Mouse (Mus musculus) heart, embryonic 14.5 days (tissue): Measurements from ENCODE around the gene Padi2. TPM values are rescaled to one million over a fixed set of nuclear protein-coding genes. Genes with fewer than 3 reads are reported as not detected.

Experiments
- ATAC-seq: fragments of 200-750 bp; cut with Nextera tagmentation; 2 replicates; pipeline ENCODE4 v1.8.0; 2017; ENCODE audit warnings: low read depth, moderate TSS enrichment; ENCODE audit not compliant: insufficient number of reproducible peaks, insufficient read depth, low FRiP score
- H3K27ac ChIP-seq, 2 experiments: fragments of 200-500 bp in 1 of 2; fragments of 300-500 bp in 1 of 2; sonication (generic) in 1 of 2; replicated peaks in 1 of 2; 2 replicates each; pipeline ENCODE4 v1.5.1; 2012 to 2014; ENCODE audit warnings: low read depth in 2 of 2, low read length in 2 of 2, control low read depth in 1 of 2, mild to moderate bottlenecking in 1 of 2, mixed read lengths in 1 of 2; ENCODE audit not compliant: control insufficient read depth in 1 of 2, insufficient read depth in 1 of 2
- H3K27me3 ChIP-seq: fragments of 300-500 bp; sonication (generic); 2 replicates; pipeline ENCODE4 v1.6.1; 2014; ENCODE audit warnings: mild to moderate bottlenecking, low read length, control low read depth; ENCODE audit not compliant: control insufficient read depth, insufficient read depth
- H3K36me3 ChIP-seq: fragments of 300-500 bp; sonication (generic); 2 replicates; pipeline ENCODE4 v1.6.1; 2014; ENCODE audit warnings: mild to moderate bottlenecking, control low read depth, low read length, mixed read lengths; ENCODE audit not compliant: control insufficient read depth, insufficient read depth
- H3K4me1 ChIP-seq, 2 experiments: fragments of 200-500 bp in 1 of 2; fragments of 300-500 bp in 1 of 2; sonication (generic) in 1 of 2; 2 replicates each; pipeline ENCODE4 v1.6.1; 2012 to 2014; ENCODE audit warnings: low read length in 2 of 2, control low read depth in 1 of 2, mixed read lengths in 1 of 2; ENCODE audit not compliant: control insufficient read depth in 2 of 2, insufficient read depth in 2 of 2
- H3K4me2 ChIP-seq: fragments of 300-500 bp; sonication (generic); 2 replicates; pipeline ENCODE4 v1.6.1; 2014; ENCODE audit warnings: mild to moderate bottlenecking, low read length
- H3K4me3 ChIP-seq, 2 experiments: fragments of 200-500 bp in 1 of 2; fragments of 300-500 bp in 1 of 2; sonication (generic) in 1 of 2; 2 replicates each; pipeline ENCODE4 v1.5.1; 2012 to 2014; ENCODE audit warnings: low read length in 2 of 2, mild to moderate bottlenecking in 2 of 2, control low read depth in 1 of 2, low read depth in 1 of 2, moderate library complexity in 1 of 2; ENCODE audit not compliant: control insufficient read depth in 1 of 2, insufficient read depth in 1 of 2
- H3K9ac ChIP-seq: fragments of 300-500 bp; sonication (generic); 2 replicates; pipeline ENCODE4 v1.6.1; 2014; ENCODE audit warnings: mild to moderate bottlenecking, low read length
- H3K9me3 ChIP-seq: fragments of 300-500 bp; sonication (generic); 2 replicates; pipeline ENCODE4 v1.6.1; 2016; ENCODE audit warnings: low read length, control low read depth; ENCODE audit not compliant: control insufficient read depth
- WGBS: fragments of 180-500 bp; shearing (Covaris S2); extraction: QIAGEN DNeasy Blood & Tissue Kit; methylation state at CpG from one replicate; pipeline ENCODE4 v1.1.7; 2014; 5-methylcytosine and 5-hydroxymethylcytosine counted together
- polyA plus RNA-seq: library from polyadenylated mRNA; unstranded; fragments of >200 nt; fragmentation: Nextera tagmentation; extraction: Ambion mirVana; gene quantifications from 2 replicates; pipeline ENCODE4 v1.2.1, GENCODE M21; 2014

Padi2 gene
- 0.89 and 1.2 TPM in 2 replicates for polyA plus RNA-seq

- H3K27ac ChIP-seq = no peak within 1 kb of the TSS
- WGBS = 2% methylated on average over 37 of the region's 37 CpGs
- H3K4me2 ChIP-seq = peak within 1 kb of the TSS; percentile 76
- peaks cover 10 to 12% of the 10 kb centered on the region in 2 experiments for H3K4me1 ChIP-seq
- ATAC-seq = peak; percentile 43; the same call in 1 of the 2 replicates
- no peaks in the 10 kb centered on the region for H3K36me3 ChIP-seq
- peaks cover 42% of the 10 kb centered on the region for H3K27me3 ChIP-seq
- peak within 1 kb of the TSS; percentile 42 for H3K9ac ChIP-seq
- no peaks in the 10 kb centered on the region for H3K9me3 ChIP-seq
- peak within 1 kb of the TSS; percentile 41 to 50 for H3K4me3 ChIP-seq
Observed at GRCm38 (mm10) chr4:140906076-140906826, at the start of gene Padi2. TSS of gene Padi2 (plus strand) at chr4:140906344.

- H3K4me2 ChIP-seq = no peak overlapping the region
- no peak overlapping the region for H3K9ac ChIP-seq
- no peaks in the 10 kb centered on the region for H3K36me3 ChIP-seq
- no peak overlapping the region for H3K27ac ChIP-seq
- H3K9me3 ChIP-seq = 0 out of 2 replicates have a peak, but pooled peaks cover 2% of the 10 kb centered on the region
- 88% methylated on average over 5 of the region's 5 CpGs for WGBS
- H3K4me1 ChIP-seq = peaks cover 16 to 20% of the 10 kb centered on the region in 2 experiments
- ATAC-seq = no peak
- H3K4me3 ChIP-seq = no peak overlapping the region
- H3K27me3 ChIP-seq = peaks cover 10% of the 10 kb centered on the region; the same call in 1 of the 2 replicates
Observed at GRCm38 (mm10) chr4:140857041-140857440, 49.1 kb upstream of the Padi2 start.

GRCm38 (mm10) chr4:140857813-140858212 lies 48.3 kb upstream of the Padi2 start:
- no peak overlapping the region for H3K27ac ChIP-seq
- H3K4me2 ChIP-seq = no peak overlapping the region
- H3K9me3 ChIP-seq = 0 out of 2 replicates have a peak, but pooled peaks cover 2% of the 10 kb centered on the region
- no peak overlapping the region for H3K9ac ChIP-seq
- peaks cover 10% of the 10 kb centered on the region; the same call in 1 of the 2 replicates for H3K27me3 ChIP-seq
- H3K36me3 ChIP-seq = no peaks in the 10 kb centered on the region
- no peak for ATAC-seq
- peaks cover 16 to 20% of the 10 kb centered on the region in 2 experiments for H3K4me1 ChIP-seq
- no peak overlapping the region for H3K4me3 ChIP-seq
- 40% methylated on average over 7 of the region's 7 CpGs for WGBS

- Histone ChIP-seq H3K27ac (no peak overlapping the region), H3K4me3 (no peak overlapping the region), H3K36me3 (no peaks in the 10 kb centered on the region), H3K4me1 (peaks cover 16 to 20% of the 10 kb centered on the region in 2 experiments), H3K9me3 (0 out of 2 replicates have a peak, but pooled peaks cover 2% of the 10 kb centered on the region), H3K27me3 (peaks cover 10% of the 10 kb centered on the region; the same call in 1 of the 2 replicates), H3K4me2 (no peak overlapping the region), H3K9ac (no peak overlapping the region)
- ATAC-seq = no peak
- 82% methylated on average over 11 of the region's 11 CpGs for WGBS
Observed at GRCm38 (mm10) chr4:140859291-140859690, 46.9 kb upstream of the Padi2 start.

DNA sequence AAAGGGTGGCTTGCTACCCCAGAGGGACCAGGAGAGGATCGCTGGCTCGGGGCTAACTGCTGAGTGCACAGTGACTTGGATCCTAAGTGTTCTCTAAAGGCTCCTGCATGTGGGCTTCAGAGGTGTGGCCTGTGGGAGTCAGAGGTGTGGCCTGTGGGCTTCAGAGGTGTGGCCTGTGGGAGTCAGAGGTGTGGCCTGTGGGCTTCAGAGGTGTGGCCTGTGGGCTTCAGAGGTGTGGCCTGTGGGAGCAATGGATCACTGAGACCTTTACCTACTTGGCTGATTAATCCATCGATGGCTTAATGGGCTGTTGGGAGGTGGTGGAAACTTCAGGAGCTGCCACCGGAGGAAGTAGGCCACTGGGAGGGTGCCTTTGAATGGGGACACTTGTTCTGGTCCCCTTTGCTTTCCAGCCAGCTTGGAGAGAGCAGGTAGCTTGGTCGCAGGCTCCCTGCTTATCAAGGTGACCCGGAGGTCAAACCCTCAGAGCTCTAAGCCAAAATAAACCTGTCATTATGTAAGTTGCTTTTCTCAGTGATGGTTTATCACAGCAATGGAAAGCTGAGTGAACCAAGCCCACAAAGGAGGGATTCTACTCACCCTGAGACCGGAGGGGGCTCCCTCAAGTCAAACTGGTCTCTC lies 45.9 kb upstream of the Padi2 start:
- no peak for ATAC-seq
- 0 out of 2 replicates have a peak overlapping the region, but pooled peaks have one; percentile 36 for H3K9ac ChIP-seq
- H3K36me3 ChIP-seq = no peaks in the 10 kb centered on the region
- H3K27me3 ChIP-seq = peaks cover 10% of the 10 kb centered on the region; the same call in 1 of the 2 replicates
- peak overlapping the region in 1 of 2 experiments; percentile 24; a peak in 1 of 4 replicates for H3K27ac ChIP-seq
- H3K4me1 ChIP-seq = peaks cover 16 to 17% of the 10 kb centered on the region in 2 experiments
- H3K9me3 ChIP-seq = 0 out of 2 replicates have a peak, but pooled peaks cover 2% of the 10 kb centered on the region
- WGBS = 23% methylated on average over 7 of the region's 7 CpGs
- H3K4me3 ChIP-seq = no peak overlapping the region
- peak overlapping the region; percentile 5; the same call in 1 of the 2 replicates for H3K4me2 ChIP-seq

DNA sequence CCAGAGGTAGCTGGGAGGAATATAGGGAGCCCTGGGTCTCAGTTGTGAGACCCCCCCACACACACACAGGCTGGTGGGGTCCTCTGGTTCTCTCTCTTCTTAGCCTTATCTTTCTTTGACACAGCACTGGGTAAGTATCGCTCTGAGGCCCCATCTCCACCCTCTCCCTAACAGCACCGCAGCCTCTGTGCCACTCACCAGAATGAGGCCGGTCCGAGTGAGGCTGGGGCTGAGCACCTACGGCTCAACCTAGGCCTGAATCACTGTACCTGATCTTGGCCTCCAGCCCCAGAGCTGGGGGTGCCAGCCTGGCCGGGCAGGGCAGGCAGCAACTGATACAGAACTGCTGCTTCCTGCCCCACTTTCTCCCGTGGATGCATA lies 45.4 kb upstream of the Padi2 start:
- Histone ChIP-seq H3K9me3 (0 out of 2 replicates have a peak, but pooled peaks cover 1% of the 10 kb centered on the region), H3K4me2 (peak overlapping the region; percentile 5; the same call in 1 of the 2 replicates), H3K4me1 (peaks cover 16 to 17% of the 10 kb centered on the region in 2 experiments), H3K9ac (0 out of 2 replicates have a peak overlapping the region, but pooled peaks have one; percentile 36), H3K4me3 (no peak overlapping the region), H3K27ac (peak overlapping the region in 1 of 2 experiments; percentile 24; a peak in 1 of 4 replicates), H3K27me3 (peaks cover 10% of the 10 kb centered on the region; the same call in 1 of the 2 replicates), H3K36me3 (no peaks in the 10 kb centered on the region)
- WGBS = 47% methylated on average over 7 of the region's 7 CpGs
- no peak for ATAC-seq

- ATAC-seq = no peak
- Histone ChIP-seq H3K4me3 (no peak overlapping the region), H3K4me1 (peaks cover 16 to 17% of the 10 kb centered on the region in 2 experiments), H3K27me3 (peaks cover 7% of the 10 kb centered on the region; the same call in 1 of the 2 replicates), H3K36me3 (no peaks in the 10 kb centered on the region), H3K4me2 (no peak overlapping the region), H3K9ac (no peak overlapping the region), H3K9me3 (no peaks in the 10 kb centered on the region), H3K27ac (no peak overlapping the region)
- WGBS = 74% methylated on average over 11 of the region's 11 CpGs
Observed at GRCm38 (mm10) chr4:140862036-140862650, 44.0 kb upstream of the Padi2 start.
